Mouse (Mus musculus) hindbrain, embryonic 14.5 days (tissue): ENCODE measurements around the gene Ttc21a. TPM values are rescaled to one million over a fixed set of nuclear protein-coding genes. Genes with fewer than 3 reads are reported as not detected.

Experiments
- ATAC-seq: fragments of 200-750 bp; cut with Nextera tagmentation; 2 replicates; pipeline ENCODE4 v1.8.0; 2017; ENCODE audit warnings: moderate number of reproducible peaks, mild to moderate bottlenecking, moderate TSS enrichment, moderate library complexity; ENCODE audit not compliant: low FRiP score
- DNase-seq: peaks from one replicate; pipeline ENCODE4 v3.0.0-alpha.2; 2015; ENCODE audit warnings: low spot score
- H3K27ac ChIP-seq: fragments of 300-500 bp; sonication (generic); 2 replicates; pipeline ENCODE4 v1.5.1; 2014; ENCODE audit warnings: mild to moderate bottlenecking, moderate library complexity
- H3K27me3 ChIP-seq: fragments of 300-500 bp; sonication (generic); 2 replicates; pipeline ENCODE4 v1.6.1; 2014; ENCODE audit warnings: mild to moderate bottlenecking, low read length, mixed read lengths; ENCODE audit not compliant: control insufficient read depth, insufficient read depth
- H3K36me3 ChIP-seq: fragments of 300-500 bp; sonication (generic); replicated peaks from 2 replicates; pipeline ENCODE4 v1.6.1; 2014; ENCODE audit not compliant: control insufficient read depth, insufficient read depth
- H3K4me1 ChIP-seq: fragments of 300-500 bp; sonication (generic); replicated peaks from 2 replicates; pipeline ENCODE4 v1.6.1; 2014; ENCODE audit warnings: antibody characterized with exemption, low read length, mixed read lengths; ENCODE audit not compliant: control insufficient read depth, insufficient read depth
- H3K4me2 ChIP-seq: fragments of 300-500 bp; sonication (generic); replicated peaks from 2 replicates; pipeline ENCODE4 v1.6.1; 2014; ENCODE audit warnings: mild to moderate bottlenecking, moderate library complexity
- H3K4me3 ChIP-seq: fragments of 300-500 bp; sonication (generic); replicated peaks from 2 replicates; pipeline ENCODE4 v1.5.1; 2014; ENCODE audit warnings: mild to moderate bottlenecking, low read length
- H3K9ac ChIP-seq: fragments of 300-500 bp; sonication (generic); 2 replicates; pipeline ENCODE4 v1.6.1; 2014
- H3K9me3 ChIP-seq: fragments of 300-500 bp; sonication (generic); 2 replicates; pipeline ENCODE4 v1.6.1; 2016; ENCODE audit warnings: low read length; ENCODE audit not compliant: control insufficient read depth
- WGBS: fragments of 180-500 bp; shearing (Covaris S2); extraction: QIAGEN DNeasy Blood & Tissue Kit; methylation state at CpG from one replicate; pipeline ENCODE4 v1.1.7; 2014; 5-methylcytosine and 5-hydroxymethylcytosine counted together
- polyA plus RNA-seq: library from polyadenylated mRNA; unstranded; fragments of >200 nt; fragmentation: Nextera tagmentation; extraction: Ambion mirVana; gene quantifications from 2 replicates; pipeline ENCODE4 v1.2.1, GENCODE M21; 2014

Ttc21a gene
- polyA plus RNA-seq, 1 experiment from 2014 or later: 1.2 TPM

- H3K27ac ChIP-seq: no peak overlapping the region
- H3K4me1 ChIP-seq: peaks cover 33% of the 10 kb centered on the region
- ATAC-seq (no peak), DNase-seq (no peak)
- peaks cover 3% of the 10 kb centered on the region; the same call in 1 of the 2 replicates for H3K27me3 ChIP-seq
- no peaks in the 10 kb centered on the region for H3K36me3 ChIP-seq
- no peak overlapping the region for H3K4me3 ChIP-seq
- H3K4me2 ChIP-seq: no peak overlapping the region
- no peaks in the 10 kb centered on the region for H3K9me3 ChIP-seq
- no peak overlapping the region for H3K9ac ChIP-seq
- 60% methylated on average over 5 of the region's 5 CpGs for WGBS
Observed at GRCm38 (mm10) chr9:119977557-119978060, 40.2 kb downstream of the Ttc21a start.

GRCm38 (mm10) chr9:119978151-119978810, 40.9 kb downstream of the Ttc21a start:
- Histone ChIP-seq H3K36me3 (no peaks in the 10 kb centered on the region), H3K9me3 (no peaks in the 10 kb centered on the region), H3K4me2 (no peak overlapping the region), H3K27ac (no peak overlapping the region), H3K27me3 (peaks cover 10% of the 10 kb centered on the region), H3K4me3 (no peak overlapping the region), H3K9ac (no peak overlapping the region), H3K4me1 (peaks cover 39% of the 10 kb centered on the region)
- ATAC-seq (no peak), DNase-seq (no peak)
- WGBS: 45% methylated on average over 9 of the region's 9 CpGs

- no peak for ATAC-seq
- no peak overlapping the region for H3K4me3 ChIP-seq
- no peak overlapping the region for H3K4me2 ChIP-seq
- H3K27me3 ChIP-seq: peaks cover 13% of the 10 kb centered on the region
- H3K36me3 ChIP-seq: no peaks in the 10 kb centered on the region
- no peaks in the 10 kb centered on the region for H3K9me3 ChIP-seq
- no peak overlapping the region for H3K27ac ChIP-seq
- peaks cover 45% of the 10 kb centered on the region for H3K4me1 ChIP-seq
- 84% methylated on average over 6 of the region's 6 CpGs for WGBS
- no peak overlapping the region for H3K9ac ChIP-seq
- no peak for DNase-seq
Observed at GRCm38 (mm10) chr9:119978811-119979441, 41.5 kb downstream of the Ttc21a start.

- no peak overlapping the region for H3K4me2 ChIP-seq
- no peaks in the 10 kb centered on the region for H3K36me3 ChIP-seq
- H3K27ac ChIP-seq: no peak overlapping the region
- H3K27me3 ChIP-seq: peaks cover 22% of the 10 kb centered on the region
- peaks cover 51% of the 10 kb centered on the region for H3K4me1 ChIP-seq
- no peak for ATAC-seq
- no peak overlapping the region for H3K4me3 ChIP-seq
- WGBS: 58% methylated on average over 2 of the region's 2 CpGs
- H3K9me3 ChIP-seq: no peaks in the 10 kb centered on the region
- DNase-seq: no peak
- no peak overlapping the region for H3K9ac ChIP-seq
Observed at GRCm38 (mm10) chr9:119979749-119980148, 42.3 kb downstream of the Ttc21a start.

- H3K36me3 ChIP-seq: no peaks in the 10 kb centered on the region
- DNase-seq: no peak
- peaks cover 51% of the 10 kb centered on the region for H3K4me1 ChIP-seq
- H3K9me3 ChIP-seq: no peaks in the 10 kb centered on the region
- H3K27me3 ChIP-seq: peaks cover 22% of the 10 kb centered on the region
- no peak for ATAC-seq
- H3K4me2 ChIP-seq: peak overlapping the region; percentile 87
- peak overlapping the region; percentile 11; the same call in 1 of the 2 replicates for H3K9ac ChIP-seq
- no peak overlapping the region for H3K4me3 ChIP-seq
- 10% methylated on average over 4 of the region's 4 CpGs for WGBS
- H3K27ac ChIP-seq: peak overlapping the region; percentile 47
Observed at GRCm38 (mm10) chr9:119980770-119981182, 43.4 kb downstream of the Ttc21a start.

- peak overlapping the region; percentile 11; the same call in 1 of the 2 replicates for H3K9ac ChIP-seq
- no peaks in the 10 kb centered on the region for H3K36me3 ChIP-seq
- 0 out of 2 replicates have a peak, but pooled peaks have one; percentile 1 for ATAC-seq
- no peak overlapping the region for H3K4me3 ChIP-seq
- peaks cover 51% of the 10 kb centered on the region for H3K4me1 ChIP-seq
- no peaks in the 10 kb centered on the region for H3K9me3 ChIP-seq
- peak; percentile 65 for DNase-seq
- H3K4me2 ChIP-seq: peak overlapping the region; percentile 87
- 3% methylated on average over 16 of the region's 16 CpGs for WGBS
- H3K27me3 ChIP-seq: peaks cover 22% of the 10 kb centered on the region
- peak overlapping the region; percentile 47 for H3K27ac ChIP-seq
Observed at GRCm38 (mm10) chr9:119981183-119982179, 44.1 kb downstream of the Ttc21a start.

- 3% methylated on average over 11 of the region's 11 CpGs for WGBS
Observed at GRCm38 (mm10) chr9:119982241-119982811, 44.9 kb downstream of the Ttc21a start.

GRCm38 (mm10) chr9:119982956-119983551, 45.6 kb downstream of the Ttc21a start:
- Histone ChIP-seq H3K9ac (peak overlapping the region; percentile 64), H3K9me3 (no peaks in the 10 kb centered on the region), H3K4me3 (peak overlapping the region; percentile 69), H3K36me3 (no peaks in the 10 kb centered on the region), H3K4me1 (peaks cover 43% of the 10 kb centered on the region), H3K27ac (no peak overlapping the region), H3K4me2 (peak overlapping the region; percentile 87), H3K27me3 (peaks cover 22% of the 10 kb centered on the region)
- DNase-seq (no peak), ATAC-seq (no peak)
- 2% methylated on average over 35 of the region's 48 CpGs for WGBS

More at GRCm38 (mm10) chr9:119982241-119982811, 44.9 kb downstream of the Ttc21a start:
- Histone ChIP-seq H3K27me3 (peaks cover 22% of the 10 kb centered on the region), H3K4me1 (peaks cover 49% of the 10 kb centered on the region), H3K36me3 (no peaks in the 10 kb centered on the region), H3K4me2 (peak overlapping the region; percentile 87), H3K9me3 (no peaks in the 10 kb centered on the region), H3K9ac (peak overlapping the region; percentile 64; the same call in 1 of the 2 replicates), H3K4me3 (peak overlapping the region; percentile 69), H3K27ac (no peak overlapping the region)
- ATAC-seq (peak; percentile 46; the same call in 1 of the 2 replicates), DNase-seq (no peak)
